Mouse (Mus musculus) adrenal gland (tissue): ENCODE measurements around the gene Defa36.
"Not testable (repeated sequence)": the region's sequence is repeated elsewhere in the genome, so short reads cannot be mapped to it uniquely, and the experiment has no call there.

ENCODE experiments used
- intact Hi-C: fragments of 180-260 bp; cut with DNase I; formaldehyde crosslinking; loops from one replicate; pipeline ENCODE4 v1.15.1; 2025
- long read RNA-seq, 2 experiments: library from polyadenylated mRNA; unstranded; transcript quantifications; one replicate each; pipeline ENCODE4 v2.0.0; 2020; ENCODE audit warnings: borderline replicate concordance in 1 of 2; ENCODE audit not compliant: insufficient replicate concordance in 1 of 2

Defa36 gene
- long read RNA-seq, experiment 1 = 0 reads
- long read RNA-seq, experiment 2 = 0 reads

DNA sequence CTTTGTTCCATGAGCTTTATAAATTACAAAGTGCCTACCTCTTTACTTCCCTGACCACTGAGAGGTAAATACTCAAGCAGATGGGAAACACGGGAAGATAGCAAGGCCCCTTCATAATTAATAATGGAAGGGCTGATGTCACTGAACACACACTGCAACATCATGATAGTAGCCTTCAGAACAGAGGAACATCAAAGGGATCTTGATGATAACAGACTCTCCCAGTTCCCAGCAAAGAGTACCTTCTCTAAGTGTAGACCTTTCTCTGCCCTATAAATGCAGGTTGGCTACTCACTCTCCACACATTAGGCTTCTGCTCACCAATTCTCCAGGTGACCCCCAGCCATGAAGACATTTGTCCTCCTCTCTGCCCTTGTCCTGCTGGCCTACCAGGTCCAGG lies at the start of gene Defa36:
TSS of gene Defa36 (plus strand) at position 301 of the 400 bp plus-strand sequence.
- intact Hi-C loops = not testable (repeated sequence)

DNA sequence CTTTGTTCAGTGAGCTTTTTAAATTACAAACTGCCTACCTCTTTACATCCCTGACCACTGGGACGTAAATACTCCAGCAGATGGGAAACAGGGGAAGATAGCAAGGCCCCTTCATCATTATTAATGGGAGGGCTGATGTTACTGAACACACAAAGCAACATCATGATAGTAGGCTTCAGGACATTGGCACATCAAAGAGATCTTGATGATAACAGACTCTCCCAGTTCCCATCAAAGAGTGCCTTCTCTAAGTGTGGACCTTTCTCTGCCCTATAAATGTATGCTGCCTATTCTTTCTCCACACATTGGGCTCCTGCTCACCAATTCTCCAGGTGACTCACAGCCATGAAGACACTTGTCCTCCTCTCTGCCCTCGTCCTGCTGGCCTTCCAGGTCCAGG lies 49.0 kb upstream of the Defa36 start, which contains the start of gene Defa2:
TSS of gene Defa2 (plus strand) at position 301 of the 400 bp plus-strand sequence.
- intact Hi-C loops = not testable (repeated sequence)

DNA sequence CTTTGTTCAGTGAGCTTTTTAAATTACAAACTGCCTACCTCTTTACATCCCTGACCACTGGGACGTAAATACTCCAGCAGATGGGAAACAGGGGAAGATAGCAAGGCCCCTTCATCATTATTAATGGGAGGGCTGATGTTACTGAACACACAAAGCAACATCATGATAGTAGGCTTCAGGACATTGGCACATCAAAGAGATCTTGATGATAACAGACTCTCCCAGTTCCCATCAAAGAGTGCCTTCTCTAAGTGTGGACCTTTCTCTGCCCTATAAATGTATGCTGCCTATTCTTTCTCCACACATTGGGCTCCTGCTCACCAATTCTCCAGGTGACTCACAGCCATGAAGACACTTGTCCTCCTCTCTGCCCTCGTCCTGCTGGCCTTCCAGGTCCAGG lies 35.7 kb upstream of the Defa36 start, which contains the start of gene Defa33:
TSS of gene Defa33 (plus strand) at position 301 of the 400 bp plus-strand sequence.
- intact Hi-C loops = not testable (repeated sequence)

DNA sequence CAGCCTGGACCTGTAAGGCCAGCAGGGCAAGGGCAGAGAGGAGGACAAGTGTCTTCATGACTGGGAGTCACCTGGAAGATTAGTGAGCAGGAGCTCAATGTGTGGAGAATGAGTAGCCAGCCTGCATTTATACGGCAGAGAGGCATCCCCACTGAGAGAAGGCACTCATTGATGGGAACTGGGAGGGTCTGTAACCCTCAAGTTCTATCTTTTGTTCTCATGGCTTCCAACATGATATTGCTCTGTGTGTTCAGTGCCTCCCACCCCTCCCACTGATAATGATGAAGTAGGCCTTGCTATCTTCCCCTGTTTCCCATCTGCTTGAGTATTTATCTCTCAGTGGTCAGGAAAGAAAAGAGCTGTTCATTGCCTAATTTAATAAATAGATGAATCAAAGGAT lies 29.2 kb downstream of the Defa36 start, which contains the start of gene Gm7849:
TSS of gene Gm7849 (minus strand) at position 101 of the 400 bp plus-strand sequence.
- intact Hi-C loops = not testable (repeated sequence)
